Mouse (Mus musculus): ENCODE results near the gene Trmt10a.

GRCm38 (mm10) chr3:138144060-138144641, 903 bp downstream of the Trmt10a start:
- TF ChIP-seq CHD2 (IDR thresholded peaks at IDR 0.05; ENCODE audit: low read depth, low read length) (no peak), ZNF384 (IDR thresholded peaks at IDR 0.05; ENCODE audit: low read depth, low read length) (peak; percentile 59)
